Mouse (Mus musculus) spleen, adult 2 months (tissue): ENCODE results near the gene Ints4. TPM values are rescaled to one million over a fixed set of nuclear protein-coding genes. Genes with fewer than 3 reads are reported as not detected.
A peak's percentile ranks its signal among the peaks of the same experiment; 100 is the strongest.

Source experiments
- DNase-seq, 2 experiments: peaks; one replicate each; pipeline versions ENCODE4 v3.0.0 to v3.0.0-alpha.2; 2012 to 2021; ENCODE audit warnings: low spot score in 2 of 2, low read depth in 1 of 2
- H3K27ac ChIP-seq: fragments of 200-500 bp; 2 replicates; pipeline ENCODE4 v1.5.1; 2012; ENCODE audit warnings: low read length, inconsistent platforms; ENCODE audit not compliant: insufficient read depth
- H3K27me3 ChIP-seq: fragments of 200-500 bp; 2 replicates; pipeline ENCODE4 v1.6.1; 2012; ENCODE audit warnings: mild to moderate bottlenecking, moderate library complexity, low read length, inconsistent platforms; ENCODE audit not compliant: control insufficient read depth, insufficient read depth
- H3K36me3 ChIP-seq: fragments of 200-500 bp; 2 replicates; pipeline ENCODE4 v1.6.1; 2012; ENCODE audit warnings: mild to moderate bottlenecking, low read length, inconsistent platforms; ENCODE audit not compliant: control insufficient read depth, insufficient read depth
- H3K4me1 ChIP-seq: fragments of 200-500 bp; 2 replicates; pipeline ENCODE4 v1.6.1; 2011; ENCODE audit warnings: inconsistent platforms; ENCODE audit not compliant: control insufficient read depth, insufficient read depth, insufficient read length
- H3K4me3 ChIP-seq: fragments of 200-500 bp; 2 replicates; pipeline ENCODE4 v1.5.1; 2011; ENCODE audit warnings: mild to moderate bottlenecking, inconsistent platforms; ENCODE audit not compliant: insufficient read depth, insufficient read length; ENCODE audit errors: extremely low read depth
- CTCF ChIP-seq: fragments of 200-500 bp; IDR thresholded peaks from 2 replicates; pipeline ENCODE4 v1.5.1; 2011; ENCODE audit warnings: mild to moderate bottlenecking, inconsistent platforms; ENCODE audit not compliant: insufficient read depth, insufficient read length, insufficient replicate concordance; ENCODE audit errors: extremely low read depth
- POLR2A ChIP-seq: fragments of 200-500 bp; IDR thresholded peaks from 2 replicates; pipeline ENCODE4 v1.6.1; 2011; ENCODE audit warnings: low read depth, low read length, inconsistent platforms
- WGBS: fragments of 180-500 bp; shearing (Covaris S2); methylation state at CpG from one replicate; pipeline ENCODE4 v1.1.7; 2018; 5-methylcytosine and 5-hydroxymethylcytosine counted together
- polyA plus RNA-seq: library from polyadenylated mRNA; depleted of rRNA; stranded (reverse); fragments of >200 nt; gene quantifications from 2 replicates; pipeline ENCODE4 v1.2.3, GENCODE M21; 2012

Gene Ints4
- polyA plus RNA-seq, 1 experiment, result 60.8 TPM

- 35% methylated on average over 6 of the region's 6 CpGs for WGBS
- no peaks in the 10 kb centered on the region for H3K27me3 ChIP-seq
- H3K4me3 ChIP-seq, result no peak overlapping the region
- H3K36me3 ChIP-seq, result no peaks in the 10 kb centered on the region
- peaks cover 9% of the 10 kb centered on the region; the same call in 1 of the 2 replicates for H3K4me1 ChIP-seq
- no peak for TF ChIP-seq CTCF
- no peak for TF ChIP-seq POLR2A
- H3K27ac ChIP-seq, result no peak overlapping the region
- DNase-seq, result no peak
Observed at GRCm38 (mm10) chr7:97452196-97452595, 28.6 kb upstream of the Ints4 start.

GRCm38 (mm10) chr7:97453141-97453921 lies 27.4 kb upstream of the Ints4 start:
- H3K36me3 ChIP-seq, result peaks cover 2% of the 10 kb centered on the region; the same call in 1 of the 2 replicates
- no peak for TF ChIP-seq POLR2A
- no peak for DNase-seq
- H3K4me1 ChIP-seq, result peaks cover 9% of the 10 kb centered on the region; the same call in 1 of the 2 replicates
- H3K4me3 ChIP-seq, result peak overlapping the region; percentile 60
- H3K27ac ChIP-seq, result peak overlapping the region; percentile 62
- no peaks in the 10 kb centered on the region for H3K27me3 ChIP-seq
- WGBS, result under 1% methylated on average over 27 of the region's 27 CpGs

DNA sequence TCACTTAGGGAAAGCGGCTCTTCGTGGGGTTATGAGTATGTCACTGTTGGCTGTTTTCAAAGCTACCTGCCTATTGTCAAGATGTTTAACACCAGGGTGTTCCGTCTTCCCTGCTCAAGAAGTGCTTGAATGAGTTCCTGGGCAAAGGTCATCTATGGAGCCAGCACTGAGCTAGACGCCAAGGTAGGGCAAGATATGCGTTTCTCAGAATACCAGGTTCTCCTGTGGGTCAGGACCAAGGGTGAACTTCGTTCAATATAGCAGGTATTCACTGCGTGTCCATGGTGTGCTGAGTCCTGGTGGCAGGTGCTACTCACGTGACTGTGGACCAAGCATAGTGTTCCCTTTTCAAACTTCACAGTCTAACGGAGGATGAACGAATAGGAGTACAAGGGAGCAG lies 26.0 kb upstream of the Ints4 start:
- H3K4me3 ChIP-seq, result no peak overlapping the region
- no peak for DNase-seq
- H3K4me1 ChIP-seq, result peaks cover 9% of the 10 kb centered on the region; the same call in 1 of the 2 replicates

GRCm38 (mm10) chr7:97455577-97455976 lies 25.2 kb upstream of the Ints4 start:
- Histone ChIP-seq H3K4me1 (peaks cover 9% of the 10 kb centered on the region; the same call in 1 of the 2 replicates), H3K36me3 (peaks cover 2% of the 10 kb centered on the region; the same call in 1 of the 2 replicates), H3K27me3 (no peaks in the 10 kb centered on the region), H3K27ac (peak overlapping the region; percentile 36), H3K4me3 (no peak overlapping the region)
- WGBS, result 16% methylated on average over 3 of the region's 3 CpGs
- DNase-seq, result no peak
- TF ChIP-seq POLR2A (no peak), CTCF (no peak)

More for the DNA sequence above, 26.0 kb upstream of the Ints4 start:
- Histone ChIP-seq H3K27ac (peak overlapping the region; percentile 45; the same call in 1 of the 2 replicates), H3K27me3 (no peaks in the 10 kb centered on the region), H3K36me3 (peaks cover 2% of the 10 kb centered on the region; the same call in 1 of the 2 replicates)
- TF ChIP-seq POLR2A, result no peak
- TF ChIP-seq CTCF, result no peak
- 82% methylated on average over 10 of the region's 10 CpGs for WGBS

DNA sequence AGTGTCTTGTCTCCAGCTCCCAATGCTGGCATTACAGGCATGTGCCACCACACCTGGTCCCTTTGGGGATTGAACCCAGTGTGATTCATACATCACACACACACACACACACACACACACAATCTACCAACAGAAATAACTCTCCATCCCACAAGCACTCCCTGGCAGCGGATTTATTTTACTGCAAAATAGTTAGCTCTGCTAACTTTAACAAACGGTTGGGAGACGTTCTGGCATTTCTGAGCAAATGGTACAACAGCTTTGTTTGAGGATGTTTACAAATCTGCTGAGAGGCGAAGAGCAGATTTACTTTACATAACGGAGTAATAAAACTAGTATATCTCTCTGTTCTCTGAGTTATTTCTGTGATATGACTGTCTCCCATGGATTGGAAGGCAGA lies 7.8 kb upstream of the Ints4 start:
- no peak overlapping the region for H3K4me3 ChIP-seq
- H3K27me3 ChIP-seq, result no peaks in the 10 kb centered on the region
- H3K4me1 ChIP-seq, result no peaks in the 10 kb centered on the region
- H3K36me3 ChIP-seq, result no peaks in the 10 kb centered on the region
- 85% methylated on average over 5 of the region's 5 CpGs for WGBS
- no peak for DNase-seq
- TF ChIP-seq CTCF (no peak), POLR2A (no peak)
- no peak overlapping the region for H3K27ac ChIP-seq

DNA sequence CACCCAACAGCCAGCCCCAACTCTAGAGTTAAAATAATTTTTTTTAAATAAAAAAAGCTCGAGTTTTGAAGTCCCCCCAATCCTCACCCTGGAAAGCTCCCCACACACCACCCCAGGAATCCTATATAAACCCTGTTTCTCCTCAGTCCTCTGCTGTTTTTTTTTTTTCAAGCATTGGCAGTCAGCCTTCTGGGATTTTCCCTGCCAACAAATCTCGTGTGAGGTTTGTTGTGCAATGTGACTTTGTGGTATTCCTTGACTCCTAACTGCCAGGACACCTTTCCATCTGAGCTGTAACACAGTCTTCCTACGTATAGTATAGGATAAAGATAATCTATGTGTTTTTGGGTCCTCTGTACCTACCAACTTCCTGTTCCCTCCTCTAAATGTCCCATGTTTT lies 1.4 kb upstream of the Ints4 start:
- Histone ChIP-seq H3K27ac (no peak overlapping the region), H3K27me3 (no peaks in the 10 kb centered on the region), H3K4me1 (peaks cover 8% of the 10 kb centered on the region; the same call in 1 of the 2 replicates), H3K36me3 (no peaks in the 10 kb centered on the region), H3K4me3 (no peak overlapping the region)
- TF ChIP-seq CTCF (no peak), POLR2A (no peak)
- no peak for DNase-seq
- 64% methylated on average over 3 of the region's 3 CpGs for WGBS

DNA sequence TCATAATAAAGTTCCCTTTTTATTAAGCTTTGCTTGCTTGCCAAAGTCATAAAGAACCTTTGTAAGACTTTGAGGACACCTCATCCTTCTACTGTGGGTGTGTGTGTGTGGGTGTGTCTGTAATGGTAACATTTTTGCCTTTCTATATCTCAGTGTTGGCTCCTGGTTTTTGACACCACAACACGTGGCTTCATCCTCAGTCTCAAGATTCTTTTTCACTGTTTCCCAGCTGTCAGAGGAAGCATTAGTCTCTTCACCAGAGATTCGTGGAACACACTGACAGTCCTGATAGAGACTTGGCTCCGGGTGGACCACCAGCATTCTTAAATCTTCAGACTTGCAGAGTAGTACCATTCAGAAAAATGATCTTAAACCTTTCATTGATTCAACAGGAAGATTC lies 466 bp upstream of the Ints4 start:
- Histone ChIP-seq H3K27ac (no peak overlapping the region), H3K36me3 (peaks cover 3% of the 10 kb centered on the region; the same call in 1 of the 2 replicates), H3K4me3 (no peak overlapping the region; the same call in 1 of the 2 replicates), H3K27me3 (no peaks in the 10 kb centered on the region), H3K4me1 (peaks cover 8% of the 10 kb centered on the region; the same call in 1 of the 2 replicates)
- DNase-seq, result no peak
- WGBS, result 18% methylated on average over 3 of the region's 3 CpGs
- TF ChIP-seq POLR2A, result no peak
- no peak for TF ChIP-seq CTCF
